Comparison of ENCODE assay signal across 14 mouse cellular contexts in genomic region chr4:102944325-102944724, GRCm38 (mm10). TPM values are rescaled to one million over a fixed set of nuclear protein-coding genes. Genes with fewer than 3 reads are reported as not detected.
"Had no signal": no experiment of that assay in that cellular context is flagged by ENCODE, and none has a peak within 500 bp of the region (broad histone marks: within the 10 kb centered on the region; RNA-seq: fewer than 3 reads in every experiment).

No protein-coding gene starts in this region.

- H3K9me3 ChIP-seq: limb, embryonic 10.5 days; liver, embryonic 12.5 days; midbrain, embryonic 12.5 days had no signal

- H3K4me1 ChIP-seq: limb, embryonic 10.5 days; liver, embryonic 12.5 days; midbrain, embryonic 12.5 days had no signal

- H3K27ac ChIP-seq: kidney, postnatal 0 days; left cerebral cortex, adult 2 months; limb, embryonic 10.5 days; liver, embryonic 12.5 days; midbrain, embryonic 12.5 days had no signal

- ATAC-seq: liver, embryonic 12.5 days had no signal

- H3K27me3 ChIP-seq: liver, embryonic 12.5 days; midbrain, embryonic 12.5 days had no signal

- H3K4me2 ChIP-seq: liver, embryonic 12.5 days; lung, embryonic 14.5 days; midbrain, embryonic 12.5 days had no signal

- H3K36me3 ChIP-seq: limb, embryonic 10.5 days; liver, embryonic 12.5 days; midbrain, embryonic 12.5 days had no signal

- H3K4me3 ChIP-seq: left cerebral cortex, adult 2 months; limb, embryonic 10.5 days; liver, embryonic 12.5 days; midbrain, embryonic 12.5 days had no signal

- H3K9ac ChIP-seq: liver, embryonic 12.5 days; lung, embryonic 14.5 days; midbrain, embryonic 12.5 days had no signal

- DNase-seq: kidney, adult 9 months; lung, embryonic 14.5 days; lung, postnatal 10 days; lung, postnatal 4 days; right cerebral cortex, postnatal 14 days; thymus, postnatal 36 days had no signal

RNA-seq across cellular contexts. Expression of gene Tctex1d1, which starts 34.1 kb away (rescaled TPM):
- total RNA-seq: megakaryocyte-erythroid progenitor cell, adult 5-6 weeks had no signal
- polyA plus RNA-seq: large intestine, adult 2 months; midbrain, embryonic 12.5 days; spleen, adult 2 months had no signal
